Mouse (Mus musculus): ENCODE measurements at regions not wholly inside any gene's neighbourhood (a gene's known extent, or its start where the extent isn't known, plus 50 kb on each side); places are given as distances from the start of the nearest gene placed in this dataset.

GRCm38 (mm10) chr19:23075790-23076189, 65.2 kb upstream of the Klf9 start:
- no peak for TF ChIP-seq POLR2A (IDR thresholded peaks at IDR 0.05; ENCODE audit: insufficient read depth, low read depth, low read length)
- TF ChIP-seq CTCF (IDR thresholded peaks at IDR 0.05; ENCODE audit: insufficient read depth, low read depth, low read length): no peak

GRCm38 (mm10) chr19:23085173-23085660, 55.8 kb upstream of the Klf9 start:
- 92% methylated on average over 7 of the region's 7 CpGs for WGBS
- Histone ChIP-seq H3K4me3 (ENCODE audit: insufficient read depth, low read depth, low read length) (no peak overlapping the region), H3K27ac (ENCODE audit: insufficient read depth, low read depth, low read length) (no peak overlapping the region), H3K4me1 (ENCODE audit: control insufficient read depth, insufficient read depth, low read length) (no peaks in the 10 kb centered on the region)
- TF ChIP-seq CTCF (IDR thresholded peaks at IDR 0.05; ENCODE audit: insufficient read depth, low read depth, low read length) (no peak), POLR2A (IDR thresholded peaks at IDR 0.05; ENCODE audit: insufficient read depth, low read depth, low read length) (no peak)

More at GRCm38 (mm10) chr19:23075790-23076189, 65.2 kb upstream of the Klf9 start:
- WGBS: 57% methylated on average over 5 of the region's 5 CpGs
- Histone ChIP-seq H3K4me3 (ENCODE audit: insufficient read depth, low read depth, low read length) (no peak overlapping the region), H3K4me1 (ENCODE audit: control insufficient read depth, insufficient read depth, low read length) (no peaks in the 10 kb centered on the region), H3K27ac (ENCODE audit: insufficient read depth, low read depth, low read length) (no peak overlapping the region)

GRCm38 (mm10) chr19:23087575-23087974, 53.5 kb upstream of the Klf9 start:
- H3K4me1 ChIP-seq (ENCODE audit: control insufficient read depth, insufficient read depth, low read length): no peaks in the 10 kb centered on the region
- 85% methylated on average over 3 of the region's 3 CpGs for WGBS
- TF ChIP-seq CTCF (IDR thresholded peaks at IDR 0.05; ENCODE audit: insufficient read depth, low read depth, low read length): no peak
- TF ChIP-seq POLR2A (IDR thresholded peaks at IDR 0.05; ENCODE audit: insufficient read depth, low read depth, low read length): no peak
- H3K27ac ChIP-seq (ENCODE audit: insufficient read depth, low read depth, low read length): no peak overlapping the region
- no peak overlapping the region for H3K4me3 ChIP-seq (ENCODE audit: insufficient read depth, low read depth, low read length)

GRCm38 (mm10) chr19:23089081-23089480, 51.9 kb upstream of the Klf9 start:
- WGBS: 100% methylated on average over 1 of the region's 1 CpGs
- TF ChIP-seq POLR2A (IDR thresholded peaks at IDR 0.05; ENCODE audit: insufficient read depth, low read depth, low read length) (no peak), CTCF (IDR thresholded peaks at IDR 0.05; ENCODE audit: insufficient read depth, low read depth, low read length) (no peak)
- no peak overlapping the region for H3K27ac ChIP-seq (ENCODE audit: insufficient read depth, low read depth, low read length)
- no peak overlapping the region for H3K4me3 ChIP-seq (ENCODE audit: insufficient read depth, low read depth, low read length)
- H3K4me1 ChIP-seq (ENCODE audit: control insufficient read depth, insufficient read depth, low read length): no peaks in the 10 kb centered on the region

- no peak overlapping the region for H3K27ac ChIP-seq (ENCODE audit: insufficient read depth, low read depth, low read length)
- TF ChIP-seq POLR2A (IDR thresholded peaks at IDR 0.05; ENCODE audit: insufficient read depth, low read depth, low read length) (no peak), CTCF (IDR thresholded peaks at IDR 0.05; ENCODE audit: insufficient read depth, low read depth, low read length) (no peak)
- H3K4me3 ChIP-seq (ENCODE audit: insufficient read depth, low read depth, low read length): no peak overlapping the region
- 91% methylated on average over 8 of the region's 8 CpGs for WGBS
- H3K4me1 ChIP-seq (ENCODE audit: control insufficient read depth, insufficient read depth, low read length): no peaks in the 10 kb centered on the region
Measured at GRCm38 (mm10) chr19:23089761-23090514, 51.1 kb upstream of the Klf9 start.
